Mouse (Mus musculus): ENCODE measurements around the gene Olfr372. TPM values are rescaled to one million over a fixed set of nuclear protein-coding genes. Genes with fewer than 3 reads are reported as not detected.
"Not testable (repeated sequence)": the region's sequence is repeated elsewhere in the genome, so short reads cannot be mapped to it uniquely, and the experiment has no call there.

The Olfr372 gene
- polyA plus RNA-seq, 1 experiment from 2014 or later = not detected

DNA sequence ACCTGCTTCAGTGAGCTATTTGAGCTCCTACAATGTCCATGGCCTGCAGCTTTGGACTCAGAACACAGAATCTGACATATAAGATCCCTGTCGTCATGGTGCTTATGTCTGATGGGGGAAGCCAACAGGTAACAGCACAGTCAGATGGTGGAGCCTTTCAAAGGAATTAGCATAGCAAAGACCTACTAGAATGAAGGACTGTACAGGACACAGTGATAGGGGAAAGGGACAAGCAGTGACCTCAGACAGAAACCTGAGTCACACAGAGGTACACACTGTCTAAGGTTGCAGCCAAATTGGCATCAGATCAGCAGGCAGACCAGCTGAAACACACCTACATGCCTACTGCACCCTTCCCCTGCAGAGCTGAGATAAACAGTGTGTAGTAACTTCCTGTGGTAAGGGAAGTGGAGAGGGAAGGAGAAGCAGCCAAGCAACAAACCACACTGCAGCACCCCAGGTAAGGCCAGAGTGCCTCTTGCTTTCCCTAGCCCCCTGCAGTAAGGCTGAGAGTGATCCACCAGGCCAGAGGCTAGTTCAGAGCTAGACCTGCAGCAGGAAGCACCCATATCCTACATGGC lies 25.9 kb downstream of the Olfr372 start:
- not testable (repeated sequence) for H3K9ac ChIP-seq (replicated peaks; ENCODE audit: low read length); H3K36me3 ChIP-seq (ENCODE audit: control insufficient read depth, insufficient read depth, low read length)

DNA sequence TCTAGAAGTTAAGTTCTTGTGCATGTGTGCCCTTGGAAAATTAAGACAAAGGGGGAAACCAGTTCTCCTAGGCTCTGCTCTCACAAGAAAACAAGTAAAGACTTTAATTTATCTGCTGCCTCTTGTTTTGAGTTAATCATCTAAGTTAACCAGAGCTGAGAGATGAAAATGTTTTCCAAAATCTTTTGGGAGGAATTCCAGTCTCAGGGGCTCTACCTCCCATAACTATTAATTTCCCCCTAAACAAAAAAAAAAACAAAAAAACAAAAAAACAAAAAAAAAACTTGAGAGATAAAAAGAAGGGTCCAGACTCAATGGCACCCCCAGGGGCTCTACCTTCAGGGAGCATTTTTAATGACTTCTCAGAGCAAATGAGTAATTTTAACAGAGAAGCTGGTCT lies 41.9 kb downstream of the Olfr372 start, which contains the start of gene Olfr373:
TSS of gene Olfr373 (plus strand) at position 301 of the 400 bp plus-strand sequence.
- H3K27me3 ChIP-seq (ENCODE audit: control insufficient read depth, insufficient read depth, low read length); H3K9ac ChIP-seq (replicated peaks; ENCODE audit: low read length); H3K4me3 ChIP-seq (replicated peaks; ENCODE audit: low read depth, low read length); H3K4me1 ChIP-seq (ENCODE audit: control insufficient read depth, insufficient read depth, low read length); H3K27ac ChIP-seq (replicated peaks; ENCODE audit: low read depth, low read length); H3K36me3 ChIP-seq (ENCODE audit: control insufficient read depth, insufficient read depth, low read length); H3K9me3 ChIP-seq (ENCODE audit: control insufficient read depth, low read length); H3K4me2 ChIP-seq (ENCODE audit: low read length); DNase-seq; ATAC-seq (ENCODE audit: low FRiP score, low TSS enrichment): not testable (repeated sequence)

More for the DNA sequence above, 25.9 kb downstream of the Olfr372 start:
- ATAC-seq (ENCODE audit: low FRiP score, low TSS enrichment); H3K27me3 ChIP-seq (ENCODE audit: control insufficient read depth, insufficient read depth, low read length); H3K4me3 ChIP-seq (replicated peaks; ENCODE audit: low read depth, low read length); H3K27ac ChIP-seq (replicated peaks; ENCODE audit: low read depth, low read length); H3K4me1 ChIP-seq (ENCODE audit: control insufficient read depth, insufficient read depth, low read length); DNase-seq; H3K4me2 ChIP-seq (ENCODE audit: low read length); H3K9me3 ChIP-seq (ENCODE audit: control insufficient read depth, low read length): not testable (repeated sequence)
- WGBS = 88% methylated on average over 1 of the region's 1 CpGs

GRCm38 (mm10) chr8:72084744-72085143 lies 43.7 kb downstream of the Olfr372 start:
- Histone ChIP-seq H3K9ac (replicated peaks; ENCODE audit: low read length) (no peak overlapping the region), H3K4me2 (ENCODE audit: low read length) (no peak overlapping the region), H3K27me3 (ENCODE audit: control insufficient read depth, insufficient read depth, low read length) (no peaks in the 10 kb centered on the region), H3K4me3 (replicated peaks; ENCODE audit: low read depth, low read length) (no peak overlapping the region), H3K27ac (replicated peaks; ENCODE audit: low read depth, low read length) (no peak overlapping the region), H3K9me3 (ENCODE audit: control insufficient read depth, low read length) (no peaks in the 10 kb centered on the region), H3K36me3 (ENCODE audit: control insufficient read depth, insufficient read depth, low read length) (no peaks in the 10 kb centered on the region), H3K4me1 (ENCODE audit: control insufficient read depth, insufficient read depth, low read length) (no peaks in the 10 kb centered on the region)
- ATAC-seq (ENCODE audit: low FRiP score, low TSS enrichment) (no peak), DNase-seq (no peak)
- WGBS = 77% methylated on average over 5 of the region's 5 CpGs

- H3K4me1 ChIP-seq (ENCODE audit: control insufficient read depth, insufficient read depth, low read length); DNase-seq; ATAC-seq (ENCODE audit: low FRiP score, low TSS enrichment); H3K27ac ChIP-seq (replicated peaks; ENCODE audit: low read depth, low read length); H3K36me3 ChIP-seq (ENCODE audit: control insufficient read depth, insufficient read depth, low read length); H3K4me3 ChIP-seq (replicated peaks; ENCODE audit: low read depth, low read length); H3K4me2 ChIP-seq (ENCODE audit: low read length); H3K9me3 ChIP-seq (ENCODE audit: control insufficient read depth, low read length); H3K27me3 ChIP-seq (ENCODE audit: control insufficient read depth, insufficient read depth, low read length); H3K9ac ChIP-seq (replicated peaks; ENCODE audit: low read length): not testable (repeated sequence)
- 86% methylated on average over 3 of the region's 3 CpGs for WGBS
Observed at GRCm38 (mm10) chr8:72087611-72088010, 46.6 kb downstream of the Olfr372 start.

DNA sequence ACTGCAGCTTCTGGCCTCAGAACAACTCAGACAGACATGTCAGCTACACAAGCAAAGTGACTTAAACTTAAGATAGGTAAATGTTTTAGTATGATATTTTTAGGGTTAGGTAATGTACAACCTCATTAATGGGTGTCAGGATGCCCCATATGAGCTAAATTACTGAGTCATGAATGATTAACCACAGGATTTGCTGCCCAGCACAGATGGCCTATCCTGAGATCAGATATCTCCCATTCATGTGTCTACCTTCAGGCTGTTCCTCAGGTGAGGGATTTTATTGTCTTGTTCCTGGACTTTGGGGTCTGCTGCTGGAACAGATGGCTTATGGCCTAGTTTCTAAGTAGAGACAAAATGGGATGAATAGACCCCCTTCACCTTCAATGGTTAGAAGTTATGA lies 55.7 kb downstream of the Olfr372 start:
- not testable (repeated sequence) for ATAC-seq (ENCODE audit: low FRiP score, low TSS enrichment); H3K4me2 ChIP-seq (ENCODE audit: low read length); H3K4me3 ChIP-seq (replicated peaks; ENCODE audit: low read depth, low read length); H3K9me3 ChIP-seq (ENCODE audit: control insufficient read depth, low read length); H3K27ac ChIP-seq (replicated peaks; ENCODE audit: low read depth, low read length); H3K9ac ChIP-seq (replicated peaks; ENCODE audit: low read length); H3K4me1 ChIP-seq (ENCODE audit: control insufficient read depth, insufficient read depth, low read length); H3K27me3 ChIP-seq (ENCODE audit: control insufficient read depth, insufficient read depth, low read length); H3K36me3 ChIP-seq (ENCODE audit: control insufficient read depth, insufficient read depth, low read length); DNase-seq

GRCm38 (mm10) chr8:72099377-72100103 lies 58.5 kb downstream of the Olfr372 start:
- not testable (repeated sequence) for H3K4me1 ChIP-seq (ENCODE audit: control insufficient read depth, insufficient read depth, low read length); ATAC-seq (ENCODE audit: low FRiP score, low TSS enrichment); H3K36me3 ChIP-seq (ENCODE audit: control insufficient read depth, insufficient read depth, low read length); H3K4me3 ChIP-seq (replicated peaks; ENCODE audit: low read depth, low read length); H3K9ac ChIP-seq (replicated peaks; ENCODE audit: low read length); H3K27ac ChIP-seq (replicated peaks; ENCODE audit: low read depth, low read length); H3K4me2 ChIP-seq (ENCODE audit: low read length); H3K9me3 ChIP-seq (ENCODE audit: control insufficient read depth, low read length); H3K27me3 ChIP-seq (ENCODE audit: control insufficient read depth, insufficient read depth, low read length)
- peak; percentile 6 for DNase-seq
- 64% methylated on average over 6 of the region's 7 CpGs for WGBS

- Histone ChIP-seq H3K27ac (replicated peaks; ENCODE audit: low read depth, low read length) (no peak overlapping the region), H3K4me3 (replicated peaks; ENCODE audit: low read depth, low read length) (no peak overlapping the region), H3K27me3 (ENCODE audit: control insufficient read depth, insufficient read depth, low read length) (no peaks in the 10 kb centered on the region), H3K36me3 (ENCODE audit: control insufficient read depth, insufficient read depth, low read length) (no peaks in the 10 kb centered on the region), H3K9me3 (ENCODE audit: control insufficient read depth, low read length) (no peaks in the 10 kb centered on the region; the same call in 1 of the 2 replicates), H3K4me2 (ENCODE audit: low read length) (no peak overlapping the region), H3K9ac (replicated peaks; ENCODE audit: low read length) (no peak overlapping the region), H3K4me1 (ENCODE audit: control insufficient read depth, insufficient read depth, low read length) (no peaks in the 10 kb centered on the region)
- WGBS = 18% methylated on average over 4 of the region's 4 CpGs
- ATAC-seq (ENCODE audit: low FRiP score, low TSS enrichment) (no peak), DNase-seq (no peak)
Observed at GRCm38 (mm10) chr8:72105165-72105564, 64.1 kb downstream of the Olfr372 start.

DNA sequence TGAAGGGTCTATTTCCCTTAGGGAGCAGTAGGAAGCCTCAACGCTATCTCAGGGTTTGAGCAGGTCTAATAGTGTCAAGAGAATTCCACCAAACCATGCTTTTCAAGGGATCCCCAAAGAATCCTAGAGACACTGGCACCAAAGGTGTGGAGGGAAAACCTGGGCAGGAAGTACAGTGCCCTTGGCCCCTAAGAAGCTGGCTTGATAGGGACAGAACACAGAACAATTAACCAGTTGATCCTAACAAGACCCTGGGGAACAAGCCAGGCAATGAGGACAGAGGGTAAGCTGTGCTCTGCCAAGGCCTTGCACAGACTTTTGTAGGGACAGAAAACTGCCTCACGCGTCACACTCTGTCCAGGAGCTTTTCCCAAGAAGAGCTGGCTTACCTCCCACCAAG lies 65.7 kb downstream of the Olfr372 start, which contains the start of gene Olfr374:
TSS of gene Olfr374 (plus strand) at position 301 of the 400 bp plus-strand sequence.
- 92% methylated on average over 3 of the region's 3 CpGs for WGBS
- Histone ChIP-seq H3K4me3 (replicated peaks; ENCODE audit: low read depth, low read length) (no peak within 1 kb of the TSS), H3K27ac (replicated peaks; ENCODE audit: low read depth, low read length) (no peak within 1 kb of the TSS), H3K4me1 (ENCODE audit: control insufficient read depth, insufficient read depth, low read length) (no peaks in the 10 kb centered on the region), H3K9ac (replicated peaks; ENCODE audit: low read length) (no peak within 1 kb of the TSS), H3K9me3 (ENCODE audit: control insufficient read depth, low read length) (no peaks in the 10 kb centered on the region; the same call in 1 of the 2 replicates), H3K4me2 (ENCODE audit: low read length) (no peak within 1 kb of the TSS), H3K27me3 (ENCODE audit: control insufficient read depth, insufficient read depth, low read length) (no peaks in the 10 kb centered on the region), H3K36me3 (ENCODE audit: control insufficient read depth, insufficient read depth, low read length) (no peaks in the 10 kb centered on the region)
- DNase-seq (no peak), ATAC-seq (ENCODE audit: low FRiP score, low TSS enrichment) (no peak)
